Comparison of ENCODE assay signal across 23 mouse cellular contexts in the genomic region with DNA sequence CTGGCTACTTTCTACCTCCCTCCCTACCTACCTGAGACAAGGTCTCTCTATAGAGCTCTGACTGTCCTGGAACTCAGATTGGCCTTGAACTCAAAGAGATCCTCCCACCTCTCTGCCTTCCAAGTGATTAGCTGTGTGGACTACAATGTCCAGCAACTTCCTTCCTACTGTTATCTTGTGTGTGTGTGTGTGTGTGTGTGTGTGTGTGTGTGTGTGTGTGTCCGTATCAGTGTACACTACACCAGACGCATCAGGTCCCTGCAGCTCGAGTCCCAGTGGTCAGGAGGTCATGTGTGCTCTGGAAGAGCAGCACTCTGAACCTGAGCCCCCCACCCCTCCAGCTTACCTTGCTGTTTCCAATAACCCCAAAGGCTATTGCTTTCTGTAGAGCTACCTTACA. TPM values are rescaled to one million over a fixed set of nuclear protein-coding genes. Genes with fewer than 3 reads are reported as not detected.
DNase-seq lines count a peak whose midpoint lies in the region; ATAC-seq and TF ChIP-seq lines count a peak whose summit lies in the region.
"Had no signal": no experiment of that assay in that cellular context is flagged by ENCODE, and none has a peak within 500 bp of the region (broad histone marks: within the 10 kb centered on the region; RNA-seq: fewer than 3 reads in every experiment).

No protein-coding gene starts in this region.

- peaks cover 12% of the 10 kb centered on the region for H3K4me1 ChIP-seq in liver, adult 2 months (ENCODE audit: control insufficient read depth, insufficient read depth, low read length)
- H3K4me1 ChIP-seq in liver, postnatal 0 days (ENCODE audit: insufficient read depth): peaks cover 6% of the 10 kb centered on the region
- peaks cover 6% of the 10 kb centered on the region for H3K4me1 ChIP-seq in liver, embryonic 15.5 days (replicated peaks)
- no peaks in the 10 kb centered on the region; the same call in 1 of the 2 replicates for H3K4me1 ChIP-seq in liver, embryonic 11.5 days (replicated peaks; ENCODE audit: control insufficient read depth, insufficient read depth, low read length)
- H3K4me1 ChIP-seq in midbrain, embryonic 11.5 days (ENCODE audit: control insufficient read depth, insufficient read depth, low read length): no peaks in the 10 kb centered on the region
- H3K4me1 ChIP-seq in midbrain, embryonic 13.5 days (replicated peaks): peaks cover 2% of the 10 kb centered on the region; the same call in 1 of the 2 replicates
- no peaks in the 10 kb centered on the region for H3K4me1 ChIP-seq in stomach, postnatal 0 days (replicated peaks; ENCODE audit: control insufficient read depth, insufficient read depth)
- H3K4me1 ChIP-seq: embryonic facial prominence, embryonic 12.5 days had no signal

- DNase-seq in liver, adult 2 months (ENCODE audit: extremely low read depth, low read depth, low spot score): peak; percentile 44
- no peak for DNase-seq in liver, postnatal 0 days
- DNase-seq in liver, embryonic 11.5 days (ENCODE audit: low spot score): no peak
- DNase-seq in midbrain, embryonic 11.5 days (ENCODE audit: low spot score, missing footprints): peak; percentile 6
- DNase-seq in stomach, postnatal 0 days (ENCODE audit: low spot score): no peak
- DNase-seq in urinary bladder, adult 18-20 months (ENCODE audit: low spot score in 2 of 2): no peak
- DNase-seq: adrenal gland, adult 8-10 months; adrenal gland, postnatal 14 days; adrenal gland, postnatal 36 days; cerebellum, adult 11-12 months; cerebellum, adult 2 months; cerebellum, adult 9-10 months; cerebellum, postnatal 10 days; cerebellum, postnatal 25 days had no signal

- no peak for TF ChIP-seq POLR2A in liver, adult 2 months (IDR thresholded peaks at IDR 0.05; ENCODE audit: extremely low read depth, insufficient read depth, low read length)

- TF ChIP-seq EP300 in liver, postnatal 0 days (IDR thresholded peaks at IDR 0.05; ENCODE audit: low read depth): no peak
- TF ChIP-seq EP300 in stomach, postnatal 0 days (optimal IDR thresholded peaks at IDR 0.05): no peak

- no peak overlapping the region for H3K4me2 ChIP-seq in liver, postnatal 0 days (ENCODE audit: low read depth, low read length)
- H3K4me2 ChIP-seq in liver, embryonic 15.5 days: no peak overlapping the region
- H3K4me2 ChIP-seq in liver, embryonic 11.5 days: no peak overlapping the region
- no peak overlapping the region for H3K4me2 ChIP-seq in midbrain, embryonic 11.5 days
- no peak overlapping the region for H3K4me2 ChIP-seq in midbrain, embryonic 13.5 days (replicated peaks)
- no peak overlapping the region for H3K4me2 ChIP-seq in stomach, postnatal 0 days (replicated peaks; ENCODE audit: low read depth)
- H3K4me2 ChIP-seq: embryonic facial prominence, embryonic 12.5 days; forebrain, embryonic 13.5 days; forebrain, embryonic 15.5 days had no signal

- H3K9me3 ChIP-seq in liver, postnatal 0 days (ENCODE audit: low read length): no peaks in the 10 kb centered on the region
- no peaks in the 10 kb centered on the region for H3K9me3 ChIP-seq in liver, embryonic 15.5 days (replicated peaks)
- no peaks in the 10 kb centered on the region for H3K9me3 ChIP-seq in liver, embryonic 11.5 days (ENCODE audit: control insufficient read depth, low read length)
- no peaks in the 10 kb centered on the region for H3K9me3 ChIP-seq in midbrain, embryonic 11.5 days (ENCODE audit: control insufficient read depth, low read length)
- H3K9me3 ChIP-seq in midbrain, embryonic 13.5 days: no peaks in the 10 kb centered on the region
- no peaks in the 10 kb centered on the region for H3K9me3 ChIP-seq in stomach, postnatal 0 days (ENCODE audit: control insufficient read depth, low read length)
- H3K9me3 ChIP-seq: embryonic facial prominence, embryonic 10.5 days; embryonic facial prominence, embryonic 12.5 days; forebrain, embryonic 13.5 days; forebrain, embryonic 15.5 days; G1E had no signal

- H3K79me2 ChIP-seq in liver, adult 2 months (ENCODE audit: control insufficient read depth, insufficient read depth, low read length): peaks cover 6% of the 10 kb centered on the region; the same call in 1 of the 2 replicates

- TF ChIP-seq CTCF in liver, adult 2 months (IDR thresholded peaks at IDR 0.05; ENCODE audit: low read depth, low read length): no peak
- TF ChIP-seq CTCF in liver, postnatal 0 days (IDR thresholded peaks at IDR 0.05; ENCODE audit: low read depth): no peak
- TF ChIP-seq CTCF in stomach, postnatal 0 days (IDR thresholded peaks at IDR 0.05; ENCODE audit: low read depth): no peak

- no peak for ATAC-seq in liver, postnatal 0 days
- peak; percentile 54 for ATAC-seq in liver, embryonic 15.5 days (ENCODE audit: insufficient read depth)
- no peak for ATAC-seq in liver, embryonic 11.5 days (replicated peaks; ENCODE audit: low FRiP score)
- ATAC-seq in midbrain, embryonic 11.5 days (ENCODE audit: low FRiP score): no peak
- ATAC-seq in midbrain, embryonic 13.5 days: no peak
- ATAC-seq in stomach, postnatal 0 days (ENCODE audit: low FRiP score, low TSS enrichment): 0 out of 2 replicates have a peak, but pooled peaks have one; percentile 28
- ATAC-seq: activated CD4-positive, CD25-positive, alpha-beta regulatory T cell, adult 4 months; forebrain, embryonic 13.5 days; forebrain, embryonic 15.5 days; Patski had no signal

- no peak overlapping the region; the same call in 1 of the 2 replicates for H3K27ac ChIP-seq in liver, adult 2 months (replicated peaks; ENCODE audit: insufficient read depth, low read depth, low read length)
- H3K27ac ChIP-seq in liver, postnatal 0 days (ENCODE audit: low read depth): no peak overlapping the region
- no peak overlapping the region for H3K27ac ChIP-seq in liver, embryonic 15.5 days (replicated peaks)
- H3K27ac ChIP-seq in liver, embryonic 11.5 days (ENCODE audit: low read depth, low read length): no peak overlapping the region
- H3K27ac ChIP-seq in midbrain, embryonic 11.5 days (ENCODE audit: low read depth, low read length): no peak overlapping the region
- H3K27ac ChIP-seq in midbrain, embryonic 13.5 days: no peak overlapping the region
- H3K27ac ChIP-seq in stomach, postnatal 0 days (replicated peaks): no peak overlapping the region
- H3K27ac ChIP-seq: embryonic facial prominence, embryonic 10.5 days; embryonic facial prominence, embryonic 12.5 days; forebrain, embryonic 13.5 days; forebrain, embryonic 15.5 days had no signal

- 7% methylated on average over 3 of the region's 3 CpGs for WGBS in liver, adult 2 months
- WGBS in liver, postnatal 0 days (ENCODE audit: insufficient replicate concordance): 41% methylated on average over 3 of the region's 3 CpGs
- 54% methylated on average over 3 of the region's 3 CpGs for WGBS in liver, embryonic 15.5 days (ENCODE audit: insufficient replicate concordance)
- WGBS in liver, embryonic 11.5 days: 46% methylated on average over 3 of the region's 3 CpGs
- 97% methylated on average over 3 of the region's 3 CpGs for WGBS in midbrain, embryonic 11.5 days
- WGBS in midbrain, embryonic 13.5 days: 93% methylated on average over 3 of the region's 3 CpGs
- 40% methylated on average over 3 of the region's 3 CpGs for WGBS in stomach, postnatal 0 days

- H3K9ac ChIP-seq in liver, adult 2 months (ENCODE audit: low read depth, low read length): no peak overlapping the region
- no peak overlapping the region for H3K9ac ChIP-seq in liver, postnatal 0 days (replicated peaks)
- H3K9ac ChIP-seq in liver, embryonic 15.5 days: no peak overlapping the region
- H3K9ac ChIP-seq in liver, embryonic 11.5 days (ENCODE audit: low read depth, low read length): no peak overlapping the region
- no peak overlapping the region for H3K9ac ChIP-seq in midbrain, embryonic 11.5 days (ENCODE audit: low read length)
- H3K9ac ChIP-seq in midbrain, embryonic 13.5 days (replicated peaks): no peak overlapping the region
- H3K9ac ChIP-seq in stomach, postnatal 0 days (ENCODE audit: low read length): no peak overlapping the region
- H3K9ac ChIP-seq: embryonic facial prominence, embryonic 12.5 days; forebrain, embryonic 13.5 days; forebrain, embryonic 15.5 days had no signal

- H3K27me3 ChIP-seq in liver, adult 2 months (ENCODE audit: control insufficient read depth, insufficient read depth, low read length): no peaks in the 10 kb centered on the region
- no peaks in the 10 kb centered on the region for H3K27me3 ChIP-seq in liver, postnatal 0 days (ENCODE audit: insufficient read depth, low read length)
- no peaks in the 10 kb centered on the region for H3K27me3 ChIP-seq in liver, embryonic 15.5 days
- H3K27me3 ChIP-seq in liver, embryonic 11.5 days (replicated peaks; ENCODE audit: control insufficient read depth, insufficient read depth, low read length): no peaks in the 10 kb centered on the region
- no peaks in the 10 kb centered on the region for H3K27me3 ChIP-seq in midbrain, embryonic 11.5 days (ENCODE audit: control insufficient read depth, insufficient read depth, low read length)
- H3K27me3 ChIP-seq in midbrain, embryonic 13.5 days: no peaks in the 10 kb centered on the region
- H3K27me3 ChIP-seq in stomach, postnatal 0 days (ENCODE audit: control insufficient read depth, insufficient read depth, low read length): no peaks in the 10 kb centered on the region
- H3K27me3 ChIP-seq: embryonic facial prominence, embryonic 12.5 days; forebrain, embryonic 13.5 days; forebrain, embryonic 15.5 days; Patski had no signal

- no peak overlapping the region for H3K4me3 ChIP-seq in liver, adult 2 months (ENCODE audit: insufficient read depth, low read depth, low read length)
- no peak overlapping the region for H3K4me3 ChIP-seq in liver, postnatal 0 days (ENCODE audit: low read depth, low read length)
- H3K4me3 ChIP-seq in liver, embryonic 15.5 days (replicated peaks): no peak overlapping the region
- no peak overlapping the region for H3K4me3 ChIP-seq in liver, embryonic 11.5 days (ENCODE audit: low read depth, low read length)
- H3K4me3 ChIP-seq in midbrain, embryonic 11.5 days (ENCODE audit: low read depth, low read length): no peak overlapping the region
- no peak overlapping the region for H3K4me3 ChIP-seq in midbrain, embryonic 13.5 days (replicated peaks)
- H3K4me3 ChIP-seq in stomach, postnatal 0 days (ENCODE audit: low read depth, low read length): no peak overlapping the region
- H3K4me3 ChIP-seq: embryonic facial prominence, embryonic 10.5 days; embryonic facial prominence, embryonic 12.5 days; forebrain, embryonic 13.5 days; forebrain, embryonic 15.5 days had no signal

- H3K36me3 ChIP-seq in liver, adult 2 months (ENCODE audit: control insufficient read depth, insufficient read depth, low read length): no peaks in the 10 kb centered on the region
- peaks cover 24% of the 10 kb centered on the region for H3K36me3 ChIP-seq in liver, postnatal 0 days (replicated peaks; ENCODE audit: insufficient read depth, low read length)
- peaks cover 28% of the 10 kb centered on the region for H3K36me3 ChIP-seq in liver, embryonic 15.5 days (replicated peaks)
- 0 out of 2 replicates have a peak, but pooled peaks cover 2% of the 10 kb centered on the region for H3K36me3 ChIP-seq in liver, embryonic 11.5 days (ENCODE audit: control insufficient read depth, insufficient read depth, low read length)
- peaks cover 7% of the 10 kb centered on the region; the same call in 1 of the 2 replicates for H3K36me3 ChIP-seq in midbrain, embryonic 11.5 days (ENCODE audit: control insufficient read depth, insufficient read depth, low read length)
- peaks cover 33% of the 10 kb centered on the region for H3K36me3 ChIP-seq in midbrain, embryonic 13.5 days
- peaks cover 2% of the 10 kb centered on the region; the same call in 1 of the 2 replicates for H3K36me3 ChIP-seq in stomach, postnatal 0 days (ENCODE audit: control insufficient read depth, insufficient read depth, low read length)
- H3K36me3 ChIP-seq: forebrain, embryonic 15.5 days had no signal

RNA-seq across cellular contexts. Expression of gene Ralbp1, which starts 19.4 kb away (rescaled TPM):
- 14.3 and 14.5 TPM in 2 replicates for total RNA-seq in liver, adult 2 months (2014; rRNA removed)
- 10.2 and 10.3 TPM in 2 replicates for polyA plus RNA-seq in liver, adult 2 months (2012; rRNA removed)
- polyA plus RNA-seq in liver, postnatal 0 days (2015; fragmentation: Nextera tagmentation; extraction: Ambion mirVana): 29.5 TPM in 2 replicates
- 38.8 and 42.1 TPM in 2 replicates for polyA plus RNA-seq in liver, embryonic 15.5 days (2015; fragmentation: Nextera tagmentation; extraction: Ambion mirVana)
- 48.7 and 55.2 TPM in 2 replicates for polyA plus RNA-seq in liver, embryonic 11.5 days (2014; fragmentation: Nextera tagmentation; extraction: Ambion mirVana)
- polyA plus RNA-seq in midbrain, embryonic 11.5 days (2014; fragmentation: Nextera tagmentation; extraction: Ambion mirVana): 39.5 and 45.4 TPM in 2 replicates
- 49.8 TPM in 2 replicates for polyA plus RNA-seq in midbrain, embryonic 13.5 days (2015; fragmentation: Nextera tagmentation; extraction: Ambion mirVana)
- 114 and 117 TPM in 2 replicates for polyA plus RNA-seq in stomach, postnatal 0 days (2015; fragmentation: Nextera tagmentation; extraction: Ambion mirVana)

Comparison
In these comparisons a context has a peak if more than half of its experiments do, and no peak if none do; other contexts are left out.
1. DNase-seq: peak in liver, adult 2 months (single experiment) and midbrain, embryonic 11.5 days (single experiment); none in liver, postnatal 0 days (single experiment), liver, embryonic 11.5 days (single experiment), stomach, postnatal 0 days (single experiment) and urinary bladder, adult 18-20 months (0 of 2).
2. ATAC-seq: peak in liver, embryonic 15.5 days (single experiment) and stomach, postnatal 0 days (single experiment); none in liver, postnatal 0 days (single experiment), liver, embryonic 11.5 days (single experiment), midbrain, embryonic 11.5 days (single experiment) and midbrain, embryonic 13.5 days (single experiment).